Comparison of ENCODE assay signal across 10 mouse cellular contexts in the genomic region with DNA sequence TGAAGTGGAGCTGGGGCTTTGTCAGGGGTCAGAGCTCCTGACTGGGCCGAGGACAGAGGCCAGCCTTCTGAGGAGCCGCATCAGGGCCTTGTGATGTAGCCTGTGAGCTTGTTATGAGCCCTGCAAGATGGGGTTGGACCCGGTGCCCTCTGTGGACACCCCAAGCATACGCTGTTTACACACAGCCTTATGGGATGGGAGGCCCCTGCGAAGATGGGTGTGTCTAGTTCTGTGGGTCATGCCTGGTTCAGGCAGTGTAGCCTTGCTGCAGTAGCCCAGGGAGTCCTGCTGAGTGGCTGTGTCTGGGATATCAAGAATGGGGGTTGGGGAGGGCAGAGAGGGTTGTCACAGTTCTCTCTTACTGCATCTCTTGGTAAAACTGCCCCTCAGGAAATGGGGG. TPM values are rescaled to one million over a fixed set of nuclear protein-coding genes. Genes with fewer than 3 reads are reported as not detected.
A peak's percentile ranks its signal among the peaks of the same experiment; 100 is the strongest.
DNase-seq lines count a peak whose midpoint lies in the region; ATAC-seq and TF ChIP-seq lines count a peak whose summit lies in the region.
"Had no signal": no experiment of that assay in that cellular context is flagged by ENCODE, and none has a peak within 500 bp of the region (broad histone marks: within the 10 kb centered on the region; RNA-seq: fewer than 3 reads in every experiment).

No protein-coding gene starts in this region.

- peaks cover 5% of the 10 kb centered on the region; the same call in 1 of the 2 replicates for H3K36me3 ChIP-seq in heart, embryonic 12.5 days
- peaks cover 42% of the 10 kb centered on the region for H3K36me3 ChIP-seq in hindbrain, embryonic 13.5 days
- H3K36me3 ChIP-seq in midbrain, embryonic 15.5 days (replicated peaks) = no peaks in the 10 kb centered on the region
- H3K36me3 ChIP-seq: liver, embryonic 15.5 days had no signal

- no peak for TF ChIP-seq POLR2A in cortical plate, adult 2 months (IDR thresholded peaks at IDR 0.05; ENCODE audit: extremely low read depth, insufficient read depth, low read length)

- TF ChIP-seq CTCF in cortical plate, adult 2 months (IDR thresholded peaks at IDR 0.05; ENCODE audit: extremely low read depth, insufficient read depth, low read length) = no peak

- no peak overlapping the region for H3K4me3 ChIP-seq in heart, embryonic 12.5 days
- no peak overlapping the region for H3K4me3 ChIP-seq in cortical plate, adult 2 months (ENCODE audit: insufficient read depth, low read length)
- H3K4me3 ChIP-seq in hindbrain, embryonic 13.5 days = no peak overlapping the region
- H3K4me3 ChIP-seq in midbrain, embryonic 15.5 days = no peak overlapping the region
- H3K4me3 ChIP-seq: liver, embryonic 15.5 days had no signal

- peak overlapping the region; percentile 33; the same call in 1 of the 2 replicates for H3K27ac ChIP-seq in heart, embryonic 12.5 days (ENCODE audit: poor library complexity, severe bottlenecking)
- peak overlapping the region; percentile 51 for H3K27ac ChIP-seq in cortical plate, adult 2 months (ENCODE audit: insufficient read depth, low read length)
- H3K27ac ChIP-seq in hindbrain, embryonic 13.5 days = peak overlapping the region; percentile 80
- H3K27ac ChIP-seq in midbrain, embryonic 15.5 days = peak overlapping the region; percentile 68
- H3K27ac ChIP-seq: liver, embryonic 15.5 days had no signal

- intact Hi-C loops in heart, postnatal 25 days (cut with DNase I) = no loop called here

- 66% methylated on average over 5 of the region's 5 CpGs for WGBS in heart, embryonic 12.5 days
- 81% methylated on average over 5 of the region's 5 CpGs for WGBS in hindbrain, embryonic 13.5 days
- 70% methylated on average over 5 of the region's 5 CpGs for WGBS in midbrain, embryonic 15.5 days

- no peak overlapping the region for H3K4me2 ChIP-seq in heart, embryonic 12.5 days
- no peak overlapping the region for H3K4me2 ChIP-seq in hindbrain, embryonic 13.5 days
- H3K4me2 ChIP-seq in midbrain, embryonic 15.5 days = no peak overlapping the region
- H3K4me2 ChIP-seq: liver, embryonic 15.5 days had no signal

- H3K9me3 ChIP-seq in heart, embryonic 12.5 days (replicated peaks) = no peaks in the 10 kb centered on the region
- H3K9me3 ChIP-seq in hindbrain, embryonic 13.5 days = no peaks in the 10 kb centered on the region
- H3K9me3 ChIP-seq in midbrain, embryonic 15.5 days = no peaks in the 10 kb centered on the region
- H3K9me3 ChIP-seq: liver, embryonic 15.5 days had no signal

- H3K4me1 ChIP-seq in heart, embryonic 12.5 days (replicated peaks) = peaks cover 87% of the 10 kb centered on the region
- peaks cover 44% of the 10 kb centered on the region for H3K4me1 ChIP-seq in cortical plate, adult 2 months (ENCODE audit: control insufficient read depth, insufficient read depth, low read length)
- H3K4me1 ChIP-seq in hindbrain, embryonic 13.5 days (replicated peaks) = peaks cover 99% of the 10 kb centered on the region
- H3K4me1 ChIP-seq in midbrain, embryonic 15.5 days = peaks cover 77% of the 10 kb centered on the region

- no peak for DNase-seq in heart, postnatal 25 days (ENCODE audit: low spot score)
- no peak for DNase-seq in adrenal gland, postnatal 14 days
- no peak for DNase-seq in adrenal gland, adult (ENCODE audit: inconsistent age in 2 of 2, low spot score in 1 of 2)
- DNase-seq: kidney, postnatal 4 days had no signal

- 0 out of 2 replicates have a peak overlapping the region, but pooled peaks have one; percentile 7 for H3K9ac ChIP-seq in heart, embryonic 12.5 days
- peak overlapping the region; percentile 55 for H3K9ac ChIP-seq in hindbrain, embryonic 13.5 days
- 0 out of 2 replicates have a peak overlapping the region, but pooled peaks have one; percentile 2 for H3K9ac ChIP-seq in midbrain, embryonic 15.5 days
- H3K9ac ChIP-seq: liver, embryonic 15.5 days had no signal

- H3K27me3 ChIP-seq in heart, embryonic 12.5 days (replicated peaks) = no peaks in the 10 kb centered on the region
- H3K27me3 ChIP-seq in hindbrain, embryonic 13.5 days = no peaks in the 10 kb centered on the region
- H3K27me3 ChIP-seq in midbrain, embryonic 15.5 days (replicated peaks) = no peaks in the 10 kb centered on the region
- H3K27me3 ChIP-seq: liver, embryonic 15.5 days had no signal

- no peak for ATAC-seq in heart, embryonic 12.5 days (ENCODE audit: insufficient number of reproducible peaks, low FRiP score)
- ATAC-seq in hindbrain, embryonic 13.5 days (ENCODE audit: low FRiP score) = no peak
- ATAC-seq in midbrain, embryonic 15.5 days (replicated peaks) = no peak
- no peak for ATAC-seq in CD4-positive, CD25-positive, alpha-beta regulatory T cell, adult 4 months

RNA-seq across cellular contexts. Expression of gene Src, which starts 13.7 kb away (rescaled TPM):
- 10.9 and 13.4 TPM in 2 replicates for polyA plus RNA-seq in heart, embryonic 12.5 days (2016; fragmentation: Nextera tagmentation; extraction: Ambion mirVana)
- total RNA-seq in heart, postnatal 25 days (2021) = 1 to 10 TPM; 2.9 to 5.1 TPM
- 83.8 and 95.0 TPM in 2 replicates for polyA plus RNA-seq in cortical plate, adult 2 months (2012; rRNA removed)
- 31.3 and 31.8 TPM in 2 replicates for polyA plus RNA-seq in hindbrain, embryonic 13.5 days (2015; fragmentation: Nextera tagmentation; extraction: Ambion mirVana)
- 40.3 and 43.2 TPM in 2 replicates for polyA plus RNA-seq in midbrain, embryonic 15.5 days (2015; fragmentation: Nextera tagmentation; extraction: Ambion mirVana)
- polyA plus RNA-seq in CD4-positive, CD25-positive, alpha-beta regulatory T cell, adult 4 months (2017; shearing (Covaris generic)) = 1 to 10 TPM; 1.6 to 2.0 TPM
- 16.2 and 18.9 TPM in 2 replicates for total RNA-seq in adrenal gland, postnatal 14 days (2021)

Comparison
In these comparisons a context has a peak if more than half of its experiments do, and no peak if none do; other contexts are left out.
1. H3K9ac ChIP-seq: peak in every context shown above with its lines; median percentile 55 in hindbrain, embryonic 13.5 days; 7 in heart, embryonic 12.5 days; 2 in midbrain, embryonic 15.5 days.